In genomic region chr4:136177244-136177611, GRCm38 (mm10) we compare ENCODE assay signal across 8 mouse cellular contexts. TPM values are rescaled to one million over a fixed set of nuclear protein-coding genes. Genes with fewer than 3 reads are reported as not detected.
A peak's percentile ranks its signal among the peaks of the same experiment; 100 is the strongest.
DNase-seq lines count a peak whose midpoint lies in the region; ATAC-seq lines count a peak whose summit lies in the region.

No protein-coding gene starts in this region.

- H3K27ac ChIP-seq in hindbrain, embryonic 11.5 days (ENCODE audit: low read depth, low read length): peak overlapping the region; percentile 67
- no peak overlapping the region for H3K27ac ChIP-seq in hindbrain, embryonic 16.5 days (ENCODE audit: low read depth, low read length)
- H3K27ac ChIP-seq in embryonic facial prominence, embryonic 14.5 days (replicated peaks; ENCODE audit: low read depth, low read length): peak overlapping the region; percentile 21; the same call in 1 of the 2 replicates
- peak overlapping the region; percentile 81 for H3K27ac ChIP-seq in intestine, embryonic 15.5 days
- H3K27ac ChIP-seq in macrophage: peak overlapping the region; percentile 81

- no peak for DNase-seq in hindbrain, embryonic 11.5 days (ENCODE audit: low spot score)
- DNase-seq in embryonic facial prominence, embryonic 14.5 days (ENCODE audit: low spot score): peak; percentile 72
- DNase-seq in ovary, adult 18-20 months (ENCODE audit: low spot score): no peak
- DNase-seq in urinary bladder, adult 2 months (ENCODE audit: low spot score): no peak
- no peak for DNase-seq in adrenal gland, postnatal 36 days

- H3K4me2 ChIP-seq in hindbrain, embryonic 11.5 days (replicated peaks; ENCODE audit: low read depth, low read length): no peak overlapping the region
- no peak overlapping the region for H3K4me2 ChIP-seq in hindbrain, embryonic 16.5 days (ENCODE audit: low read length)
- peak overlapping the region; percentile 15; the same call in 1 of the 2 replicates for H3K4me2 ChIP-seq in embryonic facial prominence, embryonic 14.5 days (ENCODE audit: low read depth, low read length)
- H3K4me2 ChIP-seq in intestine, embryonic 15.5 days (replicated peaks): 0 out of 2 replicates have a peak overlapping the region, but pooled peaks have one; percentile 19

- ATAC-seq in hindbrain, embryonic 11.5 days (ENCODE audit: low FRiP score): peak; percentile 1; the same call in 1 of the 2 replicates
- no peak for ATAC-seq in hindbrain, embryonic 16.5 days
- ATAC-seq in embryonic facial prominence, embryonic 14.5 days (ENCODE audit: low read depth): 0 out of 2 replicates have a peak, but pooled peaks have one; percentile 6
- ATAC-seq in intestine, embryonic 15.5 days: no peak

- H3K4me1 ChIP-seq in hindbrain, embryonic 11.5 days (replicated peaks; ENCODE audit: control insufficient read depth, insufficient read depth, low read length): peaks cover 6% of the 10 kb centered on the region
- peaks cover 24% of the 10 kb centered on the region for H3K4me1 ChIP-seq in hindbrain, embryonic 16.5 days (ENCODE audit: control insufficient read depth, insufficient read depth, low read depth, low read length)
- H3K4me1 ChIP-seq in embryonic facial prominence, embryonic 14.5 days (ENCODE audit: control insufficient read depth, insufficient read depth, low read length): peaks cover 40% of the 10 kb centered on the region
- H3K4me1 ChIP-seq in intestine, embryonic 15.5 days (replicated peaks): peaks cover 62% of the 10 kb centered on the region

- WGBS in hindbrain, embryonic 11.5 days: 46% methylated on average over 8 of the region's 8 CpGs
- WGBS in hindbrain, embryonic 16.5 days: 38% methylated on average over 8 of the region's 8 CpGs
- 36% methylated on average over 8 of the region's 8 CpGs for WGBS in embryonic facial prominence, embryonic 14.5 days
- 38% methylated on average over 8 of the region's 8 CpGs for WGBS in intestine, embryonic 15.5 days
- WGBS in macrophage (ENCODE audit: missing documents): 15% methylated on average over 8 of the region's 8 CpGs

- peaks cover 72% of the 10 kb centered on the region for H3K79me2 ChIP-seq in macrophage (ENCODE audit: inconsistent target)

- H3K36me3 ChIP-seq in hindbrain, embryonic 11.5 days (ENCODE audit: control insufficient read depth, insufficient read depth, low read length): no peaks in the 10 kb centered on the region
- H3K36me3 ChIP-seq in hindbrain, embryonic 16.5 days (ENCODE audit: control insufficient read depth, insufficient read depth, low read length): no peaks in the 10 kb centered on the region
- no peaks in the 10 kb centered on the region for H3K36me3 ChIP-seq in embryonic facial prominence, embryonic 14.5 days (ENCODE audit: control insufficient read depth, insufficient read depth, low read length)
- H3K36me3 ChIP-seq in intestine, embryonic 15.5 days: no peaks in the 10 kb centered on the region
- H3K36me3 ChIP-seq in macrophage (ENCODE audit: inconsistent target): no peaks in the 10 kb centered on the region

- no peaks in the 10 kb centered on the region for H3K9me3 ChIP-seq in hindbrain, embryonic 11.5 days (ENCODE audit: control insufficient read depth, low read length)
- H3K9me3 ChIP-seq in hindbrain, embryonic 16.5 days (ENCODE audit: control insufficient read depth, low read length): no peaks in the 10 kb centered on the region
- no peaks in the 10 kb centered on the region for H3K9me3 ChIP-seq in embryonic facial prominence, embryonic 14.5 days (ENCODE audit: control insufficient read depth, low read length)
- no peaks in the 10 kb centered on the region for H3K9me3 ChIP-seq in intestine, embryonic 15.5 days

- no peak overlapping the region for H3K4me3 ChIP-seq in hindbrain, embryonic 11.5 days (ENCODE audit: low read depth, low read length)
- H3K4me3 ChIP-seq in hindbrain, embryonic 16.5 days (ENCODE audit: low read length): no peak overlapping the region
- H3K4me3 ChIP-seq in embryonic facial prominence, embryonic 14.5 days (ENCODE audit: low read depth, low read length): no peak overlapping the region
- no peak overlapping the region for H3K4me3 ChIP-seq in intestine, embryonic 15.5 days (replicated peaks)
- H3K4me3 ChIP-seq in macrophage (ENCODE audit: inconsistent target): no peak overlapping the region

- no peaks in the 10 kb centered on the region for H3K27me3 ChIP-seq in hindbrain, embryonic 11.5 days (ENCODE audit: control insufficient read depth, insufficient read depth, low read length)
- H3K27me3 ChIP-seq in hindbrain, embryonic 16.5 days (replicated peaks; ENCODE audit: control insufficient read depth, insufficient read depth, low read length): no peaks in the 10 kb centered on the region
- H3K27me3 ChIP-seq in embryonic facial prominence, embryonic 14.5 days (replicated peaks; ENCODE audit: control insufficient read depth, insufficient read depth, low read length): no peaks in the 10 kb centered on the region
- no peaks in the 10 kb centered on the region for H3K27me3 ChIP-seq in intestine, embryonic 15.5 days (replicated peaks)

- H3K9ac ChIP-seq in hindbrain, embryonic 11.5 days (ENCODE audit: low read depth, low read length): no peak overlapping the region
- H3K9ac ChIP-seq in hindbrain, embryonic 16.5 days (ENCODE audit: low read depth, low read length): no peak overlapping the region
- no peak overlapping the region for H3K9ac ChIP-seq in embryonic facial prominence, embryonic 14.5 days (ENCODE audit: low read depth, low read length)
- H3K9ac ChIP-seq in intestine, embryonic 15.5 days: no peak overlapping the region

RNA-seq across cellular contexts. Expression of gene E2f2, which starts 5.0 kb away (rescaled TPM):
- 5.5 and 6.2 TPM in 2 replicates for polyA plus RNA-seq in hindbrain, embryonic 11.5 days (2014; fragmentation: Nextera tagmentation; extraction: Ambion mirVana)
- 3.4 TPM in 2 replicates for polyA plus RNA-seq in hindbrain, embryonic 16.5 days (2015; fragmentation: Nextera tagmentation; extraction: Ambion mirVana)
- polyA plus RNA-seq in embryonic facial prominence, embryonic 14.5 days (2014; fragmentation: Nextera tagmentation; extraction: Ambion mirVana): 7.9 and 10.1 TPM in 2 replicates
- 8.1 and 9.8 TPM in 2 replicates for polyA plus RNA-seq in intestine, embryonic 15.5 days (2015; fragmentation: Nextera tagmentation; extraction: Ambion mirVana)
- 1 to 10 TPM; 1.3 to 8.2 (median 3.5) TPM for total RNA-seq in macrophage (2018; cell fraction: chromatin; rRNA removed)
- total RNA-seq in macrophage (2018; cell fraction: cytosol; rRNA removed): 1 to 10 TPM in 22 of 26 experiments, under 1 TPM in 4; 0.38 to 2.9 (median 1.6) TPM
- 10 to 100 TPM in 1 of 26 experiments, 1 to 10 TPM in 25; 1.1 to 12.0 (median 3.1) TPM for total RNA-seq in macrophage (2018; cell fraction: nucleus; rRNA removed)
- polyA plus RNA-seq in macrophage (2018): 1.5 to 5.0 TPM (median 2.6 TPM) in 3 replicates
- 0.50 TPM in 2 replicates for polyA plus RNA-seq in urinary bladder, adult 2 months (2012; rRNA removed)
- total RNA-seq in adrenal gland, postnatal 36 days (2021): 1 to 10 TPM; 2.1 to 2.3 TPM

RNA-seq across cellular contexts. Expression of gene Asap3, which starts 28.9 kb away (rescaled TPM):
- polyA plus RNA-seq in hindbrain, embryonic 11.5 days (2014; fragmentation: Nextera tagmentation; extraction: Ambion mirVana): 2.5 and 3.3 TPM in 2 replicates
- 6.2 and 7.9 TPM in 2 replicates for polyA plus RNA-seq in hindbrain, embryonic 16.5 days (2015; fragmentation: Nextera tagmentation; extraction: Ambion mirVana)
- 8.1 and 11.3 TPM in 2 replicates for polyA plus RNA-seq in embryonic facial prominence, embryonic 14.5 days (2014; fragmentation: Nextera tagmentation; extraction: Ambion mirVana)
- polyA plus RNA-seq in intestine, embryonic 15.5 days (2015; fragmentation: Nextera tagmentation; extraction: Ambion mirVana): 4.6 and 5.4 TPM in 2 replicates
- 1 to 10 TPM in 2 of 26 experiments, under 1 TPM in 17, not detected in 7; 0.13 to 7.5 (median 0.30) TPM for total RNA-seq in macrophage (2018; cell fraction: chromatin; rRNA removed)
- under 1 TPM in 20 of 26 experiments, not detected in 6; 0.03 to 0.29 (median 0.06) TPM for total RNA-seq in macrophage (2018; cell fraction: cytosol; rRNA removed)
- total RNA-seq in macrophage (2018; cell fraction: nucleus; rRNA removed): 1 to 10 TPM in 1 of 26 experiments, under 1 TPM in 14, not detected in 11; 0.11 to 4.8 (median 0.19) TPM
- 0.04 to 0.09 TPM (median 0.07 TPM) in 3 replicates for polyA plus RNA-seq in macrophage (2018)
- 11.7 and 11.8 TPM in 2 replicates for polyA plus RNA-seq in urinary bladder, adult 2 months (2012; rRNA removed)
- total RNA-seq in adrenal gland, postnatal 36 days (2021): 1 to 10 TPM; 1.7 to 2.1 TPM

RNA-seq across cellular contexts. Expression of gene Id3, which starts 33.9 kb away (rescaled TPM):
- 453 and 482 TPM in 2 replicates for polyA plus RNA-seq in hindbrain, embryonic 11.5 days (2014; fragmentation: Nextera tagmentation; extraction: Ambion mirVana)
- 214 and 226 TPM in 2 replicates for polyA plus RNA-seq in hindbrain, embryonic 16.5 days (2015; fragmentation: Nextera tagmentation; extraction: Ambion mirVana)
- polyA plus RNA-seq in embryonic facial prominence, embryonic 14.5 days (2014; fragmentation: Nextera tagmentation; extraction: Ambion mirVana): 404 and 407 TPM in 2 replicates
- 269 and 285 TPM in 2 replicates for polyA plus RNA-seq in intestine, embryonic 15.5 days (2015; fragmentation: Nextera tagmentation; extraction: Ambion mirVana)
- 100 to 1,000 TPM in 1 of 26 experiments, 10 to 100 TPM in 17, 1 to 10 TPM in 6, under 1 TPM in 1, not detected in 1; 0.79 to 106 (median 19.0) TPM for total RNA-seq in macrophage (2018; cell fraction: chromatin; rRNA removed)
- 10 to 100 TPM in 15 of 26 experiments, 1 to 10 TPM in 7, under 1 TPM in 4; 0.19 to 99.1 (median 14.3) TPM for total RNA-seq in macrophage (2018; cell fraction: cytosol; rRNA removed)
- total RNA-seq in macrophage (2018; cell fraction: nucleus; rRNA removed): 100 to 1,000 TPM in 6 of 26 experiments, 10 to 100 TPM in 16, 1 to 10 TPM in 2, not detected in 2; 1.7 to 296 (median 18.8) TPM
- 0.34 to 38.1 TPM (median 3.1 TPM) in 3 replicates for polyA plus RNA-seq in macrophage (2018)
- polyA plus RNA-seq in urinary bladder, adult 2 months (2012; rRNA removed): 272 and 386 TPM in 2 replicates
- total RNA-seq in adrenal gland, postnatal 36 days (2021): 10 to 100 TPM; 60.0 to 74.0 TPM

Comparison
In these comparisons a context has a peak if more than half of its experiments do, and no peak if none do; other contexts are left out.
1. ATAC-seq: peak in hindbrain, embryonic 11.5 days (single experiment) and embryonic facial prominence, embryonic 14.5 days (single experiment); none in hindbrain, embryonic 16.5 days (single experiment) and intestine, embryonic 15.5 days (single experiment).
2. H3K4me2 ChIP-seq: peak in embryonic facial prominence, embryonic 14.5 days (single experiment) and intestine, embryonic 15.5 days (single experiment); none in hindbrain, embryonic 11.5 days (single experiment) and hindbrain, embryonic 16.5 days (single experiment).